Mouse (Mus musculus) C2C12 (cell line): ENCODE data around the gene Mprip. TPM values are rescaled to one million over a fixed set of nuclear protein-coding genes. Genes with fewer than 3 reads are reported as not detected.

Experiments used
- H3K27me3 ChIP-seq: one replicate; pipeline ENCODE4 v1.6.1; 2011; ENCODE audit not compliant: control insufficient read depth, insufficient read depth, insufficient read length
- H3K36me3 ChIP-seq: one replicate; pipeline ENCODE4 v1.6.1; 2011; ENCODE audit not compliant: control insufficient read depth, insufficient read depth
- H3K4me3 ChIP-seq: one replicate; pipeline ENCODE4 v1.5.1; 2011; ENCODE audit warnings: mild to moderate bottlenecking, control low read depth; ENCODE audit not compliant: poor library complexity, insufficient read depth, severe bottlenecking
- H3K79me2 ChIP-seq: one replicate; pipeline ENCODE4 v1.6.1; 2011; ENCODE audit not compliant: control insufficient read depth, insufficient read depth
- H3K79me3 ChIP-seq: one replicate; pipeline ENCODE4 v1.6.1; 2011; ENCODE audit warnings: low read depth, control low read depth
- H3ac ChIP-seq: one replicate; pipeline ENCODE3; 2011; ENCODE audit warnings: low read depth; ENCODE audit not compliant: control insufficient read depth, insufficient read length
- CEBPB ChIP-seq: IDR thresholded peaks from one replicate; pipeline ENCODE4 v1.6.1; 2011; ENCODE audit warnings: low read depth, mild to moderate bottlenecking, control low read depth, moderate library complexity
- CTCF ChIP-seq: IDR thresholded peaks from one replicate; pipeline ENCODE4 v1.5.1; 2011; ENCODE audit not compliant: control insufficient read depth, insufficient read depth, insufficient read length
- FOSL1 ChIP-seq: IDR thresholded peaks from one replicate; pipeline ENCODE4 v1.8.0; 2011; ENCODE audit warnings: mild to moderate bottlenecking, low read length; ENCODE audit not compliant: poor library complexity, insufficient read depth, severe bottlenecking
- MAX ChIP-seq: IDR thresholded peaks from one replicate; pipeline ENCODE4 v1.6.1; 2011; ENCODE audit warnings: mild to moderate bottlenecking, control low read depth
- MYOD1 ChIP-seq: IDR thresholded peaks from one replicate; pipeline ENCODE4 v1.6.1; 2011; ENCODE audit warnings: low read depth; ENCODE audit not compliant: control insufficient read depth, insufficient read length
- MYOG ChIP-seq: IDR thresholded peaks from one replicate; pipeline ENCODE4 v1.6.1; 2011; ENCODE audit not compliant: control insufficient read depth, insufficient read length; ENCODE audit errors: extremely low read depth
- USF1 ChIP-seq: IDR thresholded peaks from one replicate; pipeline ENCODE4 v1.6.1; 2011; ENCODE audit warnings: low read depth, mild to moderate bottlenecking, control low read depth, moderate library complexity
- polyA plus RNA-seq: library from polyadenylated mRNA; unstranded; fragments of >200 nt; fragmentation: generic; extraction: Trizol; gene quantifications from one replicate; pipeline ENCODE4 v1.2.1, GENCODE M21; 2012; ENCODE audit warnings: missing spikeins

Mprip gene
- polyA plus RNA-seq, 1 experiment = 257 TPM

DNA sequence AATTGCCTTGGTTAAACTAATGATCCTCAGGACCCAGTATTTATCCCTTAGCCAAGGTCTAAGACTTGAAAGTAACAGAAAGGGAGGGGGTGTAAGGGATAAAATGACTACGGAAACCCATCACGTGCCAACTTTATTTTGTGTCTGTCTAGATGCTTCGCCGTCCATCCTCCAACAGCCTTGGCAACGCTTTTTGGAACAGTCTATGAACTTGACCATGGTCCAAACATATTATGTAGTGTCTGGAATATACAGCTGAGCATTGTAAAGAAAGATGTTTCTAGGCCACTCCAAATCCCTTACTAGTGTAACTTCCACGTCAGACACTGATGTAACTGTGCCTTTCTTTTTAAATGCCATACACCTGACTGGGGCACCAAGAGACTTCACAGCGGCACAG is 34.9 kb upstream of the Mprip start:
- Histone ChIP-seq H3K27me3 (no peaks in the 10 kb centered on the region), H3K36me3 (no peaks in the 10 kb centered on the region), H3K79me3 (no peaks in the 10 kb centered on the region), H3K4me3 (no peak overlapping the region), H3ac (no peak overlapping the region), H3K79me2 (no peaks in the 10 kb centered on the region)
- TF ChIP-seq FOSL1 = no peak
- no peak for TF ChIP-seq USF1
- no peak for TF ChIP-seq CEBPB
- no peak for TF ChIP-seq MYOG
- TF ChIP-seq MAX = no peak
- TF ChIP-seq MYOD1 = no peak
- no peak for TF ChIP-seq CTCF

GRCm38 (mm10) chr11:59628177-59628576 is 32.9 kb upstream of the Mprip start:
- no peak for TF ChIP-seq MAX
- no peak for TF ChIP-seq MYOG
- TF ChIP-seq CTCF = no peak
- no peak for TF ChIP-seq MYOD1
- TF ChIP-seq FOSL1 = no peak
- no peak for TF ChIP-seq USF1
- TF ChIP-seq CEBPB = no peak
- H3ac ChIP-seq = no peak overlapping the region
- H3K27me3 ChIP-seq = no peaks in the 10 kb centered on the region
- no peaks in the 10 kb centered on the region for H3K79me3 ChIP-seq
- H3K79me2 ChIP-seq = no peaks in the 10 kb centered on the region
- no peak overlapping the region for H3K4me3 ChIP-seq
- H3K36me3 ChIP-seq = no peaks in the 10 kb centered on the region

DNA sequence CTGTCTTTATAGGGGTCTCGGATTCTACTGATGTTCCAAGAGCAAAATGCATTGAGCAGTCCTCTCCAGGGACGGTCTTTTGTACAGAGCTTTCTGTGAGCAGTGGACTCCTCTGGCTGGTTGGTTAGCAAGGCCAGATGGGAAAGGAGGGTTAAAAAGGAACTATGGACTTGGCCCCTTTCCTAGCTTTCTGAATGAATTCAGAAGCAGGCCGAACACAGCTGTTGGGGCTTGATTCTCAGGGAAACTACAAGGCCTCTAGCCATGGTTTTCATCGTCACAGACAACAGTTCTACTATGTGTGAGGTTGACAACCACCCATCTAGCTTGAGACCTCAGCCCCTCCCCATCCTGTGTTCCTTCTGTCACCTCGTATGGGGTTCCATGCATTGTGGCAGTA is 31.2 kb upstream of the Mprip start:
- no peak for TF ChIP-seq CEBPB
- no peak for TF ChIP-seq USF1
- TF ChIP-seq FOSL1 = no peak
- no peak for TF ChIP-seq MYOG
- no peak for TF ChIP-seq MYOD1
- no peaks in the 10 kb centered on the region for H3K79me3 ChIP-seq

GRCm38 (mm10) chr11:59631980-59632379 is 29.1 kb upstream of the Mprip start:
- no peaks in the 10 kb centered on the region for H3K27me3 ChIP-seq
- no peaks in the 10 kb centered on the region for H3K79me2 ChIP-seq
- TF ChIP-seq FOSL1 (no peak), MAX (no peak), MYOG (no peak), MYOD1 (no peak), CEBPB (no peak)
- H3K36me3 ChIP-seq = no peaks in the 10 kb centered on the region
- no peaks in the 10 kb centered on the region for H3K79me3 ChIP-seq
- H3K4me3 ChIP-seq = no peak overlapping the region
- H3ac ChIP-seq = no peak overlapping the region

More for the DNA sequence above, 31.2 kb upstream of the Mprip start:
- H3K4me3 ChIP-seq = no peak overlapping the region
- H3ac ChIP-seq = no peak overlapping the region
- no peaks in the 10 kb centered on the region for H3K27me3 ChIP-seq
- no peaks in the 10 kb centered on the region for H3K36me3 ChIP-seq
- no peaks in the 10 kb centered on the region for H3K79me2 ChIP-seq

GRCm38 (mm10) chr11:59633037-59633436 is 28.1 kb upstream of the Mprip start:
- Histone ChIP-seq H3K27me3 (no peaks in the 10 kb centered on the region), H3K79me2 (no peaks in the 10 kb centered on the region), H3K79me3 (no peaks in the 10 kb centered on the region), H3K36me3 (no peaks in the 10 kb centered on the region), H3K4me3 (no peak overlapping the region), H3ac (no peak overlapping the region)
- TF ChIP-seq MYOG = no peak
- TF ChIP-seq CTCF = peak; percentile 36

DNA sequence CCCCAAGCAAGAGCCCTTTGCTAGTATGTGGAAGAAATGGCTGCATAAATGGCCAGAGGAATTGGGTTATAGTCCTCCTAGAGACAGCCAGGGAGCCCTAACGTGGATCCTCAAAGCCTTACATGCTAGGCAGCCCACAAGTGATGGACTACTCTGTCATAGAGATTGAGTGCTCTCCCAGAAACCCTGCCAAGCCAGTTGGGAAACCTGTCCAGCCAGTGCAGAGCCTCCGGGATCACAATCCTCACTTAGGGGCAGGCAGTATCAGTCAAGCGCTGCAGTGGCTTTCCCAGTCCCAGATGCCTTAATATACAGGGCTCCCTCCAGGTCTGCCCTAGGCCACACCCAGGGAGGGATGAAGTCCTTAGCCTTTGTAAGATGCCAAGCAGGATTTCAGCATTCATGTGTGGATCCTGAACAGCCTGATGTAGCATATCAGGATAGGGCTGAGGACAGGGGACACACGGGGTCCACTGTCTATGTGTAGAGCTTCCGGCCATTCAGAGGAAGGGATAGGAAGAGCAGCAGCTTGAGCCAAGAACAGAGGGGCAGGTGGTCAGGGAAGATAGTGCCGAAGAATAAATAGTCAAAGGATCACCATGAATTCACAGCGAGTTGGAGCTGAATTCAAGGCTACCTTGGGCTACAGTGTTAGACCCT is 27.0 kb upstream of the Mprip start:
- H3K27me3 ChIP-seq = no peaks in the 10 kb centered on the region
- H3K79me2 ChIP-seq = no peaks in the 10 kb centered on the region
- no peak for TF ChIP-seq CTCF
- no peak for TF ChIP-seq MYOG
- no peak for TF ChIP-seq CEBPB
- no peak overlapping the region for H3K4me3 ChIP-seq
- H3K79me3 ChIP-seq = no peaks in the 10 kb centered on the region
- no peaks in the 10 kb centered on the region for H3K36me3 ChIP-seq
- no peak overlapping the region for H3ac ChIP-seq
